Mouse (Mus musculus) hindbrain, embryonic 12.5 days (tissue): ENCODE measurements around the gene Krtap29-1. TPM values are rescaled to one million over a fixed set of nuclear protein-coding genes. Genes with fewer than 3 reads are reported as not detected.

Experiments used
- ATAC-seq: fragments of 200-750 bp; cut with Nextera tagmentation; 2 replicates; pipeline ENCODE4 v1.8.0; 2017; ENCODE audit warnings: moderate TSS enrichment; ENCODE audit not compliant: low FRiP score
- H3K27ac ChIP-seq: fragments of 300-500 bp; sonication (generic); 2 replicates; pipeline ENCODE4 v1.5.1; 2016; ENCODE audit warnings: mild to moderate bottlenecking
- H3K27me3 ChIP-seq: fragments of 300-500 bp; sonication (generic); 2 replicates; pipeline ENCODE4 v1.6.1; 2016; ENCODE audit warnings: mild to moderate bottlenecking
- H3K36me3 ChIP-seq: fragments of 300-500 bp; sonication (generic); 2 replicates; pipeline ENCODE4 v1.6.1; 2016; ENCODE audit warnings: mild to moderate bottlenecking
- H3K4me1 ChIP-seq: fragments of 300-500 bp; sonication (generic); 2 replicates; pipeline ENCODE4 v1.6.1; 2016
- H3K4me2 ChIP-seq: fragments of 300-500 bp; sonication (generic); replicated peaks from 2 replicates; pipeline ENCODE4 v1.6.1; 2016; ENCODE audit warnings: mild to moderate bottlenecking
- H3K4me3 ChIP-seq: fragments of 300-500 bp; sonication (generic); 2 replicates; pipeline ENCODE4 v1.5.1; 2016; ENCODE audit warnings: mild to moderate bottlenecking
- H3K9ac ChIP-seq: fragments of 300-500 bp; sonication (generic); 2 replicates; pipeline ENCODE4 v1.6.1; 2016; ENCODE audit warnings: mild to moderate bottlenecking, moderate library complexity
- H3K9me3 ChIP-seq: fragments of 300-500 bp; sonication (generic); replicated peaks from 2 replicates; pipeline ENCODE4 v1.6.1; 2016; ENCODE audit warnings: mild to moderate bottlenecking
- WGBS: fragments of 180-500 bp; shearing (Covaris S2); methylation state at CpG from one replicate; pipeline ENCODE4 v1.1.7; 2016; 5-methylcytosine and 5-hydroxymethylcytosine counted together
- polyA plus RNA-seq: library from polyadenylated mRNA; unstranded; fragments of >200 nt; fragmentation: Nextera tagmentation; extraction: Ambion mirVana; gene quantifications from 2 replicates; pipeline ENCODE4 v1.2.1, GENCODE M21; 2016

Gene Krtap29-1
- polyA plus RNA-seq, result not detected in 2 replicates

GRCm38 (mm10) chr11:99978953-99979352 is at the start of gene Krtap29-1:
Krtap29-1 (minus strand) TSS chr11:99979053.
- no peak for ATAC-seq
- no peaks in the 10 kb centered on the region for H3K4me1 ChIP-seq
- no peak within 1 kb of the TSS for H3K4me3 ChIP-seq
- no peak within 1 kb of the TSS for H3K27ac ChIP-seq
- H3K9me3 ChIP-seq, result 0 out of 2 replicates have a peak, but pooled peaks cover under 1% of the 10 kb centered on the region
- H3K36me3 ChIP-seq, result no peaks in the 10 kb centered on the region
- WGBS, result 71% methylated on average over 5 of the region's 5 CpGs
- H3K27me3 ChIP-seq, result no peaks in the 10 kb centered on the region
- no peak within 1 kb of the TSS for H3K9ac ChIP-seq
- no peak within 1 kb of the TSS for H3K4me2 ChIP-seq

- H3K9me3 ChIP-seq, result no peaks in the 10 kb centered on the region
- H3K36me3 ChIP-seq, result no peaks in the 10 kb centered on the region
- H3K4me1 ChIP-seq, result no peaks in the 10 kb centered on the region; the same call in 1 of the 2 replicates
- WGBS, result 83% methylated on average over 5 of the region's 5 CpGs
- no peaks in the 10 kb centered on the region for H3K27me3 ChIP-seq
- no peak overlapping the region for H3K4me3 ChIP-seq
- ATAC-seq, result no peak
- H3K4me2 ChIP-seq, result no peak overlapping the region
- no peak overlapping the region for H3K9ac ChIP-seq
- H3K27ac ChIP-seq, result no peak overlapping the region
These were observed 42.6 kb upstream of the Krtap29-1 start for GRCm38 (mm10) chr11:100021438-100021837.

- ATAC-seq, result no peak
- no peaks in the 10 kb centered on the region for H3K36me3 ChIP-seq
- H3K27me3 ChIP-seq, result no peaks in the 10 kb centered on the region
- no peak overlapping the region for H3K27ac ChIP-seq
- H3K4me2 ChIP-seq, result no peak overlapping the region
- H3K9me3 ChIP-seq, result no peaks in the 10 kb centered on the region
- H3K4me1 ChIP-seq, result no peaks in the 10 kb centered on the region
- no peak overlapping the region for H3K4me3 ChIP-seq
- WGBS, result 83% methylated on average over 1 of the region's 1 CpGs
- no peak overlapping the region for H3K9ac ChIP-seq
These were observed 40.6 kb upstream of the Krtap29-1 start for GRCm38 (mm10) chr11:100019466-100019865.

DNA sequence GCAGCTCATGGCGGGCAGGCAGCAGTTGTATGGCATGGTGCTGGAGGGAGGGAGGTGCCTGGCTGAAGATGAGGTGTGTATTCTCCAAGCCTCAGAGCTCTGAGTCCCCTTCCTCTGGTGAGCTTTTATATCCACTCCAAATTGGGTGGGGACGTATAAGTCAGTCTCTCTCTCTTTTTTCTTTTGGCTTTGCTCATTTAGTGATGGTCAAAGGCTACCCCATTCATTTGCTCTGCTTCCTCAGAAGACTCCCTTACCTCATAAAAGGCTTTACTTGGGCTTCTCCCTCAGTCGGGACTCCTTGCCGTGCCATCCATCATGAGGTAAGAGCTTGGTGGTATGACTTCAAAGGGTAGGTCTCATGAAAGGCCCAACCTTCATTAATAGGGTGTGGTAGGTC is 37.3 kb upstream of the Krtap29-1 start, which contains the start of gene Krt33a:
TSS of gene Krt33a (minus strand) at position 101 of the 400 bp plus-strand sequence.
- no peak for ATAC-seq
- Histone ChIP-seq H3K36me3 (no peaks in the 10 kb centered on the region), H3K4me2 (no peak within 1 kb of the TSS), H3K4me3 (no peak within 1 kb of the TSS), H3K27ac (no peak within 1 kb of the TSS), H3K4me1 (no peaks in the 10 kb centered on the region), H3K27me3 (no peaks in the 10 kb centered on the region), H3K9ac (no peak within 1 kb of the TSS), H3K9me3 (no peaks in the 10 kb centered on the region)
- 76% methylated on average over 4 of the region's 4 CpGs for WGBS

- H3K36me3 ChIP-seq, result no peaks in the 10 kb centered on the region
- H3K27ac ChIP-seq, result no peak overlapping the region
- H3K4me1 ChIP-seq, result no peaks in the 10 kb centered on the region
- no peaks in the 10 kb centered on the region for H3K27me3 ChIP-seq
- H3K9ac ChIP-seq, result no peak overlapping the region
- H3K9me3 ChIP-seq, result no peaks in the 10 kb centered on the region
- no peak overlapping the region for H3K4me2 ChIP-seq
- ATAC-seq, result no peak
- H3K4me3 ChIP-seq, result no peak overlapping the region
- 85% methylated on average over 4 of the region's 4 CpGs for WGBS
These were observed 34.9 kb upstream of the Krtap29-1 start for GRCm38 (mm10) chr11:100013691-100014171.

DNA sequence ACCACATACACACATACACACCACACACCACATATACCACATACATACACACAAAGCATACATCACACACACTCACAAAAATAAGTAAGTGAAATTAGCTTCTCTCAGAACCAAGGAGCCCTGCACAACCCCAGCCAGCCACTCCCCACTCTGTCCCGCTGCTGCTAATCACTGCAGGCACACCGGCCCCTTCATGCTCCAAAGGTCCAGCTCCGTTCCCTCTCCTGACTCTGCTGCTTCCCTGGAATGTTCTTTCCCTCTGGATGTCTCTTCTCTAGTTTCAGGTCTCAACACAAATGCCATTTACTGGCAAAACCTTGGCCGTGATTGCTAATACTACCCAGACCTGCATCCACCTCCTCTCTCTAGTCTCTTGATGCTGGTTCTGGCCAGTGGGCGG is 31.8 kb upstream of the Krtap29-1 start:
- no peak overlapping the region for H3K4me3 ChIP-seq
- H3K27me3 ChIP-seq, result no peaks in the 10 kb centered on the region
- H3K27ac ChIP-seq, result no peak overlapping the region
- H3K9ac ChIP-seq, result no peak overlapping the region
- no peaks in the 10 kb centered on the region for H3K9me3 ChIP-seq
- no peak for ATAC-seq
- no peaks in the 10 kb centered on the region for H3K4me1 ChIP-seq
- no peaks in the 10 kb centered on the region for H3K36me3 ChIP-seq
- H3K4me2 ChIP-seq, result no peak overlapping the region
- 81% methylated on average over 5 of the region's 5 CpGs for WGBS

GRCm38 (mm10) chr11:100008336-100008735 is 29.5 kb upstream of the Krtap29-1 start:
- Histone ChIP-seq H3K4me2 (no peak overlapping the region), H3K27me3 (no peaks in the 10 kb centered on the region), H3K27ac (no peak overlapping the region), H3K4me1 (no peaks in the 10 kb centered on the region), H3K9ac (no peak overlapping the region), H3K9me3 (no peaks in the 10 kb centered on the region), H3K4me3 (no peak overlapping the region), H3K36me3 (no peaks in the 10 kb centered on the region)
- whole genome bisulfite sequencing, result 89% methylated on average over 5 of the region's 5 CpGs
- no peak for ATAC-seq

- no peak overlapping the region for H3K4me2 ChIP-seq
- 57% methylated on average over 3 of the region's 3 CpGs for WGBS
These were observed 27.8 kb upstream of the Krtap29-1 start for GRCm38 (mm10) chr11:100006624-100007023.

DNA sequence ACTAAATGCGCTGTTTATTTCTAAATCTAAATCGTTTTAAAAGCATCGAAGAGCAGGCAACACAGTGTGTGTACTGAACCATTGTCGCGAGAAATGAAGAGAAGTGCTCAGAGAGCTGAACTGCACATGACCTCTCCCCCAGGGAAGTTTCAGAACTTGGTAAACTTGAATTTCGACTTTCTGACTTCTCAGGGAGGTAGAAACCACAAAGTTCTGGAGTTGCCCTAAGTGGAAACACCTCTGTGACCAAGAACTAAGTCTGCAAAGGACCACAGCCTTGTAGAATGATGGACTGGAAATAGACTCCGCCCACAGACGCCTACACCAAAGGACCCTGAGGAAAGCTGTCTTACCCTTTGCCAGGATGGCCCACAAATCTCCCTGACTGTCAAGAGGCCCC is 27.1 kb upstream of the Krtap29-1 start:
- H3K27ac ChIP-seq, result no peak overlapping the region
- no peaks in the 10 kb centered on the region for H3K27me3 ChIP-seq
- no peak for ATAC-seq
- no peaks in the 10 kb centered on the region for H3K4me1 ChIP-seq
- H3K9me3 ChIP-seq, result no peaks in the 10 kb centered on the region
- no peak overlapping the region for H3K9ac ChIP-seq
- H3K4me2 ChIP-seq, result no peak overlapping the region
- H3K36me3 ChIP-seq, result no peaks in the 10 kb centered on the region
- WGBS, result 84% methylated on average over 8 of the region's 8 CpGs
- no peak overlapping the region for H3K4me3 ChIP-seq

More at GRCm38 (mm10) chr11:100006624-100007023, 27.8 kb upstream of the Krtap29-1 start:
- H3K9me3 ChIP-seq, result no peaks in the 10 kb centered on the region
- no peak overlapping the region for H3K9ac ChIP-seq
- no peak overlapping the region for H3K27ac ChIP-seq
- H3K4me3 ChIP-seq, result no peak overlapping the region
- H3K4me1 ChIP-seq, result no peaks in the 10 kb centered on the region
- no peak for ATAC-seq
- no peaks in the 10 kb centered on the region for H3K27me3 ChIP-seq
- no peaks in the 10 kb centered on the region for H3K36me3 ChIP-seq

GRCm38 (mm10) chr11:100004846-100005245 is 26.0 kb upstream of the Krtap29-1 start:
- Histone ChIP-seq H3K4me2 (no peak overlapping the region), H3K27ac (no peak overlapping the region), H3K27me3 (no peaks in the 10 kb centered on the region), H3K36me3 (no peaks in the 10 kb centered on the region), H3K9ac (no peak overlapping the region), H3K4me1 (no peaks in the 10 kb centered on the region), H3K9me3 (no peaks in the 10 kb centered on the region), H3K4me3 (no peak overlapping the region)
- 36% methylated on average over 6 of the region's 6 CpGs for WGBS
- no peak for ATAC-seq

DNA sequence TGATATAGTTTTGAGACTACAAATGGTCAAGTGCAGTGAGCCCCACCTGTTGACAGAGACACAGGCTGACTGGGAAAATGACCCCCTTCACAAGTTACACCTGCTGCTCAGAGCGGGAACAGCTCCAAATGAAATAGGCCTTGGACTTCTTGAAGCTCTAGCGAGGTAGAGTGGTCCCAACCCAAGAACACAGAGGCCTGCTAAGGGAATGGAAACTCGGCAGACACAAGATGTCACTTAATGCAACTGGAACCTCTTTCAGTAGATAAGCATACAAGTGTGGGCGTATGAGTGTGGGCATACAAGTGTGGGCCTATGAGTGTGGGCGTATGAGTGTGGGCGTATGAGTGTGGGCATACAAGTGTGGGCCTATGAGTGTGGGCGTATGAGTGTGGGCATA is 20.2 kb upstream of the Krtap29-1 start:
- Histone ChIP-seq H3K9ac (no peak overlapping the region), H3K4me2 (no peak overlapping the region), H3K27me3 (0 out of 2 replicates have a peak, but pooled peaks cover 5% of the 10 kb centered on the region), H3K36me3 (no peaks in the 10 kb centered on the region), H3K27ac (no peak overlapping the region), H3K4me1 (no peaks in the 10 kb centered on the region), H3K4me3 (no peak overlapping the region), H3K9me3 (no peaks in the 10 kb centered on the region)
- 91% methylated on average over 7 of the region's 7 CpGs for WGBS
- ATAC-seq, result no peak

DNA sequence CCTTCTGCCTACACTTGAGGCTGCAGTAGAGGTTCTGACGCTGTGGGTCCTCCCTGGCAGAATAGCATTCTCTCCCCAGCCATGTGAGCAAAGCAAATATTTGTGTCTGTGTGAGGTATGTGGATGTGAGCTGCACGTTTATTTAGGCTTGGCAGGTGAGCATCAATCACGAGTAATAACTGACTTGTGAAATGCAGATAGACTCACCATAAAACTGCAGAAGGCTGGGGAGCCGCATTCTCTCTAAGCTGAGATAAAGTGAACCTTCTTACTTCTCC is 15.5 kb upstream of the Krtap29-1 start:
- Histone ChIP-seq H3K9me3 (no peaks in the 10 kb centered on the region), H3K4me2 (no peak overlapping the region), H3K27ac (no peak overlapping the region), H3K36me3 (no peaks in the 10 kb centered on the region), H3K4me1 (peaks cover 2% of the 10 kb centered on the region; the same call in 1 of the 2 replicates), H3K4me3 (no peak overlapping the region), H3K27me3 (peaks cover 21% of the 10 kb centered on the region), H3K9ac (no peak overlapping the region)
- no peak for ATAC-seq
- WGBS, result 77% methylated on average over 4 of the region's 4 CpGs

GRCm38 (mm10) chr11:99993620-99994383 is 14.9 kb upstream of the Krtap29-1 start, which contains the start of gene Krtap17-1:
Krtap17-1 (minus strand) TSS chr11:99993994.
- H3K9me3 ChIP-seq, result no peaks in the 10 kb centered on the region
- 31% methylated on average over 25 of the region's 26 CpGs for WGBS
- no peak within 1 kb of the TSS for H3K9ac ChIP-seq
- H3K27me3 ChIP-seq, result peaks cover 21% of the 10 kb centered on the region
- peak within 1 kb of the TSS; percentile 19 for H3K4me3 ChIP-seq
- ATAC-seq, result no peak
- H3K27ac ChIP-seq, result no peak within 1 kb of the TSS
- H3K4me1 ChIP-seq, result peaks cover 2% of the 10 kb centered on the region; the same call in 1 of the 2 replicates
- peak within 1 kb of the TSS; percentile 46 for H3K4me2 ChIP-seq
- H3K36me3 ChIP-seq, result no peaks in the 10 kb centered on the region
